In the genomic region with DNA sequence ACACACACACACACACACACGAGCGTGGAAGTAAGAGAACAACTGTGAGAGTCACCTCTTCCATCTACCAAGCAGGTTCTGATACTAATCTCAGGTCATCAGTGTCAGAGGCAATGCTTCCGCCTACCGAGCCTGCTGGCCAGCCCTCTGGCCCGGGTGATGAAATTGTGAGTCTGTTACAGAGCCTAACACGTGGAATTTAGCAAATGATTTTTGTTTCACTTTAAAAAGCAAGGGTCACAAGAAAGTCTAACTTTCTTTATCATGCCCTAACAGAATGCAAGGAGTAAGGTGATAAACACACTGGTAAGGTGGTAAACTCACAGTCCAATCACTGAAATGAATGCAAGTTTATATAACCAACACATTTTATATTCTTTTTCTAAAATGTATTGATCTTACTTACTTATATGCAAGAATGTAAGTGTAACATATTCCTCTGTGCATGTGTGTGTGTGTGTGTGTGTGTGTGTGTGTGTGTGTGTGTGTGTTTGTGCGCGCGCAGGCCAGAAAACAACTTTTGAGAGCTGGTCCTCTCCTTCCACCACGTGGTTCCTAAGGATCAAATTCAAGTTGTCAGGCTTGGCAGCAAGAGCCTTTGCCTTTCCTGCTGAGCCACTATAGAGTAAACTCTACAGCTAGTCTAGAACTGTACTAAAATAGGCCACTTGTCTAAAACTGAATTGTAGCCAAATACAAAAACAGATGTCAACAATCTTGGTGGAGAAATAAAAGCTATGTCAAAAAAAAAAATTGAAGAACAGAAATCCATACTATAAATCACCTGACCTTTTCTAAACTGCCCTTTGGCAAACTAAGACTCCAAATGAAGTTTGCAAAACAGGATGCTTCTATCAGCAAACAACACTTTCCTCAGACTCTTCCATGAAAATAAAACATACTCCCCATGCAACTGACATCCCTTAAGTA, we compare ENCODE assay signal across 18 mouse cellular contexts. TPM values are rescaled to one million over a fixed set of nuclear protein-coding genes. Genes with fewer than 3 reads are reported as not detected.
DNase-seq lines count a peak whose midpoint lies in the region; TF ChIP-seq lines count a peak whose summit lies in the region.
"Had no signal": no experiment of that assay in that cellular context is flagged by ENCODE, and none has a peak within 500 bp of the region (broad histone marks: within the 10 kb centered on the region; RNA-seq: fewer than 3 reads in every experiment).

No protein-coding gene starts in this region.

- TF ChIP-seq POLR2A in liver, adult 2 months (IDR thresholded peaks at IDR 0.05; ENCODE audit: extremely low read depth, insufficient read depth, low read length), result no peak

- no peak for TF ChIP-seq CTCF in gastrocnemius, adult 2 months (IDR thresholded peaks at IDR 0.05)
- no peak for TF ChIP-seq CTCF in liver, adult 2 months (IDR thresholded peaks at IDR 0.05; ENCODE audit: low read depth, low read length)

- WGBS in liver, adult 2 months, result 64% methylated on average over 10 of the region's 10 CpGs

- peak overlapping the region; percentile 28; the same call in 1 of the 2 replicates for H3K27ac ChIP-seq in gastrocnemius, adult 2 months
- no peak overlapping the region for H3K27ac ChIP-seq in liver, adult 2 months (replicated peaks; ENCODE audit: insufficient read depth, low read depth, low read length)
- H3K27ac ChIP-seq: forebrain, embryonic 10.5 days; layer of hippocampus, adult 2 months; limb, embryonic 15.5 days had no signal

- H3K4me1 ChIP-seq in liver, adult 2 months (ENCODE audit: control insufficient read depth, insufficient read depth, low read length), result peaks cover 8% of the 10 kb centered on the region

- H3K36me3 ChIP-seq in liver, adult 2 months (ENCODE audit: control insufficient read depth, insufficient read depth, low read length), result peaks cover 27% of the 10 kb centered on the region

- intact Hi-C loops in gastrocnemius, adult 2 months (cut with DNase I), result no loop called here

- H3K27me3 ChIP-seq in liver, adult 2 months (ENCODE audit: control insufficient read depth, insufficient read depth, low read length), result no peaks in the 10 kb centered on the region
- H3K27me3 ChIP-seq: limb, embryonic 15.5 days had no signal

- H3K79me2 ChIP-seq in liver, adult 2 months (ENCODE audit: control insufficient read depth, insufficient read depth, low read length), result peaks cover 4% of the 10 kb centered on the region; the same call in 1 of the 2 replicates

- DNase-seq in gastrocnemius, adult 2 months, result no peak
- no peak for DNase-seq in gastrocnemius, adult 18-20 months (ENCODE audit: low spot score)
- peak; percentile 56 for DNase-seq in liver, adult 2 months (ENCODE audit: extremely low read depth, low read depth, low spot score)
- no peak for DNase-seq in liver
- peak; percentile 51 for DNase-seq in lung, postnatal 10 days
- DNase-seq in retina, postnatal 1 day, result no peak
- DNase-seq in frontal cortex, postnatal 36 days (ENCODE audit: low spot score in 2 of 2), result no peak
- no peak for DNase-seq in spleen, adult 12 weeks (ENCODE audit: low spot score)
- DNase-seq: cerebellum, adult 8-10 months; forebrain, postnatal 0 days; gastrocnemius, postnatal 14 days; kidney, adult 18-20 months; layer of hippocampus, postnatal 36 days; right cerebral cortex, adult 18-20 months; thymus, postnatal 14 days had no signal

- H3K4me3 ChIP-seq in gastrocnemius, adult 2 months, result no peak overlapping the region
- no peak overlapping the region for H3K4me3 ChIP-seq in liver, adult 2 months (ENCODE audit: insufficient read depth, low read depth, low read length)
- H3K4me3 ChIP-seq: forebrain, embryonic 10.5 days; layer of hippocampus, adult 2 months; limb, embryonic 15.5 days had no signal

- no peak overlapping the region for H3K9ac ChIP-seq in liver, adult 2 months (ENCODE audit: low read depth, low read length)
- H3K9ac ChIP-seq: forebrain, postnatal 0 days; limb, embryonic 15.5 days had no signal

RNA-seq across cellular contexts. Expression of a gene that starts 3.9 kb away (rescaled TPM):
- 10 to 100 TPM; 66.0 to 68.1 TPM for total RNA-seq in gastrocnemius, adult 2 months (2021)
- 10 to 100 TPM; 65.9 to 69.0 TPM for total RNA-seq in gastrocnemius, adult 18-20 months (2021)
- total RNA-seq in liver, adult 2 months (2014; rRNA removed), result 45.2 and 49.6 TPM in 2 replicates
- polyA plus RNA-seq in liver, adult 2 months (2012; rRNA removed), result 90.7 and 101 TPM in 2 replicates

RNA-seq across cellular contexts. Expression of a gene that starts 18.6 kb away (rescaled TPM):
- 10 to 100 TPM; 15.2 to 16.0 TPM for total RNA-seq in gastrocnemius, adult 2 months (2021)
- total RNA-seq in gastrocnemius, adult 18-20 months (2021), result 10 to 100 TPM; 13.5 to 15.5 TPM
- total RNA-seq in liver, adult 2 months (2014; rRNA removed), result 53.0 and 57.7 TPM in 2 replicates
- polyA plus RNA-seq in liver, adult 2 months (2012; rRNA removed), result 15.1 and 17.9 TPM in 2 replicates

RNA-seq across cellular contexts. Expression of a gene that starts 18.7 kb away (rescaled TPM):
- 10 to 100 TPM in 1 of 2 experiments, 1 to 10 TPM in 1; 8.1 to 10.3 TPM for total RNA-seq in gastrocnemius, adult 2 months (2021)
- total RNA-seq in gastrocnemius, adult 18-20 months (2021), result 1 to 10 TPM; 9.5 to 9.8 TPM
- total RNA-seq in liver, adult 2 months (2014; rRNA removed), result 26.2 and 29.4 TPM in 2 replicates
- polyA plus RNA-seq in liver, adult 2 months (2012; rRNA removed), result 70.8 and 82.8 TPM in 2 replicates

Comparison
In these comparisons a context has a peak if more than half of its experiments do, and no peak if none do; other contexts are left out.
1. DNase-seq: peak in liver, adult 2 months (single experiment) and lung, postnatal 10 days (single experiment); none in gastrocnemius, adult 2 months (single experiment), gastrocnemius, adult 18-20 months (single experiment), liver (single experiment), retina, postnatal 1 day (single experiment), frontal cortex, postnatal 36 days (0 of 2) and spleen, adult 12 weeks (single experiment).